Mouse (Mus musculus) bone marrow macrophage, adult 2 months (primary cell): Measurements from ENCODE around the gene Cadps2.

Experiments used
- CTCF ChIP-seq: IDR thresholded peaks from 2 replicates; pipeline ENCODE4 v1.5.1; 2012; ENCODE audit warnings: low read depth, mild to moderate bottlenecking, low read length, moderate library complexity
- POLR2A ChIP-seq: IDR thresholded peaks from 2 replicates; pipeline ENCODE4 v1.6.1; 2012; ENCODE audit warnings: mild to moderate bottlenecking, low read depth, low read length, borderline replicate concordance

GRCm38 (mm10) chr6:23569686-23570085 lies 269.5 kb downstream of the Cadps2 start:
- TF ChIP-seq POLR2A: no peak
- no peak for TF ChIP-seq CTCF
